8 mouse cellular contexts compared by ENCODE assay signal in genomic region chr10:99107964-99108363, GRCm38 (mm10). TPM values are rescaled to one million over a fixed set of nuclear protein-coding genes. Genes with fewer than 3 reads are reported as not detected.
DNase-seq lines count a peak whose midpoint lies in the region; ATAC-seq and TF ChIP-seq lines count a peak whose summit lies in the region.

Gene Galnt4, plus strand, starts transcription at chr10:99108159.

- TF ChIP-seq EP300 in liver, postnatal 0 days (IDR thresholded peaks at IDR 0.05; ENCODE audit: low read depth): no peak

- peak; percentile 80 for ATAC-seq in embryonic facial prominence, embryonic 15.5 days (ENCODE audit: insufficient number of reproducible peaks, low FRiP score, low TSS enrichment, low read depth)
- ATAC-seq in heart, embryonic 11.5 days (replicated peaks; ENCODE audit: insufficient number of reproducible peaks, low FRiP score, low TSS enrichment): peak; percentile 85
- peak; percentile 89 for ATAC-seq in kidney, embryonic 16.5 days (ENCODE audit: low FRiP score, low TSS enrichment)
- peak; percentile 82 for ATAC-seq in liver, postnatal 0 days
- ATAC-seq in neural tube, embryonic 13.5 days (ENCODE audit: low read depth): peak; percentile 57

- peak within 1 kb of the TSS; percentile 90 for H3K27ac ChIP-seq in embryonic facial prominence, embryonic 15.5 days (replicated peaks)
- peak within 1 kb of the TSS; percentile 81 for H3K27ac ChIP-seq in heart, embryonic 11.5 days (ENCODE audit: low read depth, low read length)
- peak within 1 kb of the TSS; percentile 91 for H3K27ac ChIP-seq in kidney, embryonic 16.5 days (ENCODE audit: low read length)
- H3K27ac ChIP-seq in liver, postnatal 0 days (ENCODE audit: low read depth): peak within 1 kb of the TSS; percentile 85
- peak within 1 kb of the TSS; percentile 95 for H3K27ac ChIP-seq in neural tube, embryonic 13.5 days (replicated peaks)

- peak within 1 kb of the TSS; percentile 78 for H3K9ac ChIP-seq in embryonic facial prominence, embryonic 15.5 days
- peak within 1 kb of the TSS; percentile 88 for H3K9ac ChIP-seq in heart, embryonic 11.5 days (ENCODE audit: low read depth, low read length)
- peak within 1 kb of the TSS; percentile 92 for H3K9ac ChIP-seq in kidney, embryonic 16.5 days (replicated peaks; ENCODE audit: low read length)
- H3K9ac ChIP-seq in liver, postnatal 0 days (replicated peaks): peak within 1 kb of the TSS; percentile 85
- peak within 1 kb of the TSS; percentile 94 for H3K9ac ChIP-seq in neural tube, embryonic 13.5 days

- peak within 1 kb of the TSS; percentile 95 for H3K4me2 ChIP-seq in embryonic facial prominence, embryonic 15.5 days (replicated peaks)
- peak within 1 kb of the TSS; percentile 99 for H3K4me2 ChIP-seq in heart, embryonic 11.5 days
- peak within 1 kb of the TSS; percentile 98 for H3K4me2 ChIP-seq in kidney, embryonic 16.5 days (replicated peaks; ENCODE audit: low read depth, low read length)
- H3K4me2 ChIP-seq in liver, postnatal 0 days (ENCODE audit: low read depth, low read length): peak within 1 kb of the TSS; percentile 96
- peak within 1 kb of the TSS; percentile 91 for H3K4me2 ChIP-seq in neural tube, embryonic 13.5 days

- peak within 1 kb of the TSS; percentile 96 for H3K4me3 ChIP-seq in embryonic facial prominence, embryonic 15.5 days (replicated peaks)
- peak within 1 kb of the TSS; percentile 98 for H3K4me3 ChIP-seq in heart, embryonic 11.5 days (ENCODE audit: low read depth, low read length)
- H3K4me3 ChIP-seq in kidney, embryonic 16.5 days (ENCODE audit: low read length): peak within 1 kb of the TSS; percentile 89
- peak within 1 kb of the TSS; percentile 92 for H3K4me3 ChIP-seq in liver, postnatal 0 days (ENCODE audit: low read depth, low read length)
- H3K4me3 ChIP-seq in neural tube, embryonic 13.5 days: peak within 1 kb of the TSS; percentile 95

- H3K27me3 ChIP-seq in embryonic facial prominence, embryonic 15.5 days: no peaks in the 10 kb centered on the region
- H3K27me3 ChIP-seq in heart, embryonic 11.5 days (ENCODE audit: control insufficient read depth, insufficient read depth, low read length): no peaks in the 10 kb centered on the region
- H3K27me3 ChIP-seq in kidney, embryonic 16.5 days (ENCODE audit: insufficient read depth, low read length): no peaks in the 10 kb centered on the region
- H3K27me3 ChIP-seq in liver, postnatal 0 days (ENCODE audit: insufficient read depth, low read length): no peaks in the 10 kb centered on the region
- H3K27me3 ChIP-seq in neural tube, embryonic 13.5 days: no peaks in the 10 kb centered on the region

- DNase-seq in CD4-positive helper T cell, adult 2 months (ENCODE audit: low read depth, low spot score): peak; percentile 85
- peak; percentile 54 to 71 for DNase-seq in adrenal gland, postnatal 4 days (ENCODE audit: low spot score in 2 of 2)
- DNase-seq in liver, postnatal 0 days: peak; percentile 84
- DNase-seq in testis, postnatal 10 days (ENCODE audit: low spot score): peak; percentile 77

- H3K4me1 ChIP-seq in embryonic facial prominence, embryonic 15.5 days: peaks cover 17% of the 10 kb centered on the region
- 0 out of 2 replicates have a peak, but pooled peaks cover 2% of the 10 kb centered on the region for H3K4me1 ChIP-seq in heart, embryonic 11.5 days (ENCODE audit: control insufficient read depth, insufficient read depth, low read length)
- peaks cover 15% of the 10 kb centered on the region for H3K4me1 ChIP-seq in kidney, embryonic 16.5 days (ENCODE audit: insufficient read depth, low read length)
- peaks cover 11% of the 10 kb centered on the region for H3K4me1 ChIP-seq in liver, postnatal 0 days (ENCODE audit: insufficient read depth)
- peaks cover 44% of the 10 kb centered on the region for H3K4me1 ChIP-seq in neural tube, embryonic 13.5 days (replicated peaks)

- no peaks in the 10 kb centered on the region for H3K9me3 ChIP-seq in embryonic facial prominence, embryonic 15.5 days (replicated peaks)
- no peaks in the 10 kb centered on the region for H3K9me3 ChIP-seq in heart, embryonic 11.5 days (replicated peaks; ENCODE audit: control insufficient read depth, low read length)
- H3K9me3 ChIP-seq in kidney, embryonic 16.5 days (ENCODE audit: low read length): peaks cover 10% of the 10 kb centered on the region; the same call in 1 of the 2 replicates
- no peaks in the 10 kb centered on the region for H3K9me3 ChIP-seq in liver, postnatal 0 days (ENCODE audit: low read length)
- no peaks in the 10 kb centered on the region for H3K9me3 ChIP-seq in neural tube, embryonic 13.5 days

- peak; percentile 89 for TF ChIP-seq CTCF in liver, postnatal 0 days (IDR thresholded peaks at IDR 0.05; ENCODE audit: low read depth)

- WGBS in embryonic facial prominence, embryonic 15.5 days: 0% methylated on average over 22 of the region's 22 CpGs
- WGBS in heart, embryonic 11.5 days (ENCODE audit: insufficient replicate concordance): under 1% methylated on average over 22 of the region's 22 CpGs
- 0% methylated on average over 20 of the region's 22 CpGs for WGBS in kidney, embryonic 16.5 days
- WGBS in liver, postnatal 0 days (ENCODE audit: insufficient replicate concordance): 2% methylated on average over 22 of the region's 22 CpGs
- WGBS in neural tube, embryonic 13.5 days: under 1% methylated on average over 22 of the region's 22 CpGs

- H3K36me3 ChIP-seq in embryonic facial prominence, embryonic 15.5 days: peaks cover 13% of the 10 kb centered on the region
- peaks cover 10% of the 10 kb centered on the region for H3K36me3 ChIP-seq in heart, embryonic 11.5 days (ENCODE audit: control insufficient read depth, insufficient read depth, low read length)
- H3K36me3 ChIP-seq in kidney, embryonic 16.5 days (ENCODE audit: insufficient read depth, low read length): peaks cover 20% of the 10 kb centered on the region
- peaks cover 2% of the 10 kb centered on the region; the same call in 1 of the 2 replicates for H3K36me3 ChIP-seq in liver, postnatal 0 days (replicated peaks; ENCODE audit: insufficient read depth, low read length)
- H3K36me3 ChIP-seq in neural tube, embryonic 13.5 days: peaks cover 21% of the 10 kb centered on the region

RNA-seq across cellular contexts. Expression of gene Galnt4, which starts in this region (rescaled TPM):
- total RNA-seq in adrenal gland, postnatal 4 days (2021): 10 to 100 TPM; 10.4 to 11.0 TPM
- 9.8 and 10.0 TPM in 2 replicates for polyA plus RNA-seq in embryonic facial prominence, embryonic 15.5 days (2015; fragmentation: Nextera tagmentation; extraction: Ambion mirVana)
- polyA plus RNA-seq in heart, embryonic 11.5 days (2014; fragmentation: Nextera tagmentation; extraction: Ambion mirVana): 6.2 and 7.7 TPM in 2 replicates
- polyA plus RNA-seq in kidney, embryonic 16.5 days (2015; fragmentation: Nextera tagmentation; extraction: Ambion mirVana): 12.2 and 13.2 TPM in 2 replicates
- 2.2 and 2.6 TPM in 2 replicates for polyA plus RNA-seq in liver, postnatal 0 days (2015; fragmentation: Nextera tagmentation; extraction: Ambion mirVana)
- 3.0 and 3.7 TPM in 2 replicates for polyA plus RNA-seq in neural tube, embryonic 13.5 days (2015; fragmentation: Nextera tagmentation; extraction: Ambion mirVana)

Comparison
In these comparisons a context has a peak if more than half of its experiments do, and no peak if none do; other contexts are left out.
1. Peak in every context shown above with its lines: DNase-seq, ATAC-seq, H3K4me3 ChIP-seq and H3K27ac ChIP-seq.